9 mouse cellular contexts compared by ENCODE assay signal in the genomic region with DNA sequence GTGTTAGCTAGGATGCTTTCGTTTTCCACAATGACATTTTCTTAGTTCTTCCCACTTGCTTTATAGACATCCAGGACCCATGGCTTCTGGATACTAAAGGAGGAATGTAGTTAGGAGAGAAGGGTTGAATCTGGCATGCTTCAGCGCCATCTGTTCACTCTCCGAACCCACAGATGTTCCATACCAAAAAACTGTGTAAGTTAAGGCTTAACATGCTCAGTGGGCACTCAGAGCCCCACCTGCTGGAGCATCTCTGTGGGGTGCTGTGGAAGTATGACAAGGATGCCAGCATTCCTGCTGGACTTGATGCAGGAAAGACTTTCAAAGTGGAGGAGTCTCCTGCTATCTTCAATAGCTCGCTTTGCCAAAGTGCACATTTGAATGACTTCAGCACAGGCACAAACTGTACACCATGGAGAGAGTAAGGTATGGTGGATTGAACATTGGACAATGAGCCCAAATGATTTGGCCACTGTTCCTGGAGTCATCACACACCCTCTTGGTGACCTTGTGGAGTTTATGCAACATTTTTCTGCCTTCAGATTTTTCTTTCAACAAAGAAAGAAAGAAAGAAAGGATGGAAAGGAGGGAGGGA.
DNase-seq lines count a peak whose midpoint lies in the region.
"Had no signal": no experiment of that assay in that cellular context is flagged by ENCODE, and none has a peak within 500 bp of the region (broad histone marks: within the 10 kb centered on the region; RNA-seq: fewer than 3 reads in every experiment).

No protein-coding gene starts in this region.

- peak; percentile 6 for DNase-seq in layer of hippocampus, adult 11-12 months (ENCODE audit: low spot score)
- DNase-seq in layer of hippocampus, postnatal 36 days: no peak
- DNase-seq in cerebellum, postnatal 10 days: peak; percentile 86 to 96
- peak; percentile 4 to 72 for DNase-seq in left cerebral cortex, adult 9 months (ENCODE audit: low spot score in 2 of 2)
- peak; percentile 72 for DNase-seq in telencephalon, adult 2 months (ENCODE audit: low read depth, low spot score)
- DNase-seq in kidney, adult 8-10 months: no peak
- DNase-seq in ovary, postnatal 36 days (ENCODE audit: low spot score): no peak
- DNase-seq: heart, postnatal 36 days; kidney, adult 18-20 months had no signal

Comparison
In these comparisons a context has a peak if more than half of its experiments do, and no peak if none do; other contexts are left out.
1. DNase-seq: peak in layer of hippocampus, adult 11-12 months (single experiment), cerebellum, postnatal 10 days (2 of 2), left cerebral cortex, adult 9 months (2 of 2) and telencephalon, adult 2 months (single experiment); none in layer of hippocampus, postnatal 36 days (0 of 2), kidney, adult 8-10 months (0 of 2) and ovary, postnatal 36 days (single experiment).